Comparison of ENCODE assay signal across 18 mouse cellular contexts in genomic region chr5:147635883-147636282, GRCm38 (mm10).
"Had no signal": no experiment of that assay in that cellular context is flagged by ENCODE, and none has a peak within 500 bp of the region (broad histone marks: within the 10 kb centered on the region; RNA-seq: fewer than 3 reads in every experiment).

No protein-coding gene starts in this region.

- H3K9me3 ChIP-seq: liver, embryonic 15.5 days; lung, embryonic 15.5 days; midbrain, embryonic 12.5 days; midbrain, embryonic 15.5 days; neural tube, embryonic 12.5 days had no signal

- H3K9ac ChIP-seq: liver, embryonic 15.5 days; liver, postnatal 0 days; lung, embryonic 15.5 days; midbrain, embryonic 12.5 days; midbrain, embryonic 15.5 days; neural tube, embryonic 12.5 days had no signal

- DNase-seq: liver, postnatal 0 days; lung, adult 2 months; lung, postnatal 14 days; lung, postnatal 36 days; right cerebral cortex, postnatal 25 days; right cerebral cortex, postnatal 4 days; spleen, adult 18-20 months; thymus, adult 18-20 months; thymus, postnatal 14 days; thymus, postnatal 36 days had no signal

- H3K4me2 ChIP-seq: liver, embryonic 15.5 days; lung, embryonic 15.5 days; midbrain, embryonic 12.5 days; midbrain, embryonic 15.5 days; neural tube, embryonic 12.5 days had no signal

- H3K27me3 ChIP-seq: liver, embryonic 15.5 days; lung, embryonic 15.5 days; midbrain, embryonic 12.5 days; midbrain, embryonic 15.5 days; neural tube, embryonic 12.5 days had no signal

- H3K4me1 ChIP-seq: liver, embryonic 15.5 days; megakaryocyte, embryonic 14.5 days; neural tube, embryonic 12.5 days had no signal

- H3K4me3 ChIP-seq: liver, embryonic 15.5 days; lung, embryonic 15.5 days; megakaryocyte, embryonic 14.5 days; midbrain, embryonic 12.5 days; midbrain, embryonic 15.5 days; neural tube, embryonic 12.5 days had no signal

- ATAC-seq: liver, postnatal 0 days; lung, postnatal 0 days; midbrain, embryonic 15.5 days had no signal

- H3K36me3 ChIP-seq: liver, embryonic 15.5 days; lung, embryonic 15.5 days; midbrain, embryonic 12.5 days; midbrain, embryonic 15.5 days; neural tube, embryonic 12.5 days had no signal

- H3K27ac ChIP-seq: liver, embryonic 15.5 days; lung, embryonic 15.5 days; macrophage; midbrain, embryonic 12.5 days; midbrain, embryonic 15.5 days; neural tube, embryonic 12.5 days had no signal
